Mouse (Mus musculus) G1E (cell line): Measurements from ENCODE around the gene Ces1b.

Experiments
- CTCF ChIP-seq: IDR thresholded peaks from 2 replicates; pipeline ENCODE4 v1.5.1; 2012; ENCODE audit warnings: low read depth, low read length, inconsistent platforms, mixed read lengths
- GATA1 ChIP-seq: IDR thresholded peaks from 2 replicates; pipeline ENCODE4 v1.6.1; 2012; ENCODE audit warnings: borderline replicate concordance, low read length, inconsistent platforms, mixed read lengths
- TAL1 ChIP-seq: conservative IDR thresholded peaks from 2 replicates; pipeline ENCODE4 v1.6.1; 2012; ENCODE audit warnings: low read depth, low read length, inconsistent platforms, mixed read lengths

DNA sequence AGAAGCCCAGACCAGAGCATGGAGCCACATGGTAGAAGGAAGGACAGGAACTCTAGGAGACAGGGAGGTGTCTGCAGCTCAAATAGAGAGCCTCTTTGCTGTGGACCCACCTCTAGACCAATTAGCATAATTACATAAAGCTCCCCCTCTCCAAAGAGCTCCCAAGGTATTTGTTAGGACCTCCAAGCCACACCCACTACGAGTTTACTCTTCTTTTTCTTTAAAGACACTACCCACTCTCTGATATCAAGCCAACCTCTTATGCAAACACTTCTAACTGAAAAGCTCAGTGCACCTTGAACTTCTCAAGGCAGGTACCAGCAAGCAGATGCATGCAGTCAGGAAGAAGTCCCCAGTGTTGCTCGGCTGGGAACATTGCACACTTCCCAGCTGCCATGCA lies at the start of gene Ces1b:
- TF ChIP-seq CTCF (no peak), GATA1 (no peak), TAL1 (no peak)
